Mouse (Mus musculus) kidney, postnatal 0 days (tissue): ENCODE measurements at regions not wholly inside any gene's neighbourhood (a gene's known extent, or its start where the extent isn't known, plus 50 kb on each side); places are given as distances from the start of the nearest gene placed in this dataset.

Experiments
- ATAC-seq: fragments of 200-750 bp; cut with Nextera tagmentation; replicated peaks from 2 replicates; pipeline ENCODE4 v1.8.0; 2017; ENCODE audit warnings: low read depth, moderate number of reproducible peaks, moderate TSS enrichment, moderate library complexity; ENCODE audit not compliant: low FRiP score
- DNase-seq: peaks from one replicate; pipeline ENCODE4 v3.0.0-alpha.2; 2016; ENCODE audit warnings: low spot score
- H3K27ac ChIP-seq: fragments of 300-500 bp; sonication (generic); 2 replicates; pipeline ENCODE4 v1.5.1; 2014; ENCODE audit warnings: mild to moderate bottlenecking
- H3K27me3 ChIP-seq: fragments of 300-500 bp; sonication (generic); 2 replicates; pipeline ENCODE4 v1.6.1; 2014; ENCODE audit warnings: low read length, mixed read lengths; ENCODE audit not compliant: insufficient read depth
- H3K36me3 ChIP-seq: fragments of 300-500 bp; sonication (generic); 2 replicates; pipeline ENCODE4 v1.6.1; 2014; ENCODE audit warnings: low read length, mixed read lengths; ENCODE audit not compliant: insufficient read depth
- H3K4me1 ChIP-seq: fragments of 300-500 bp; sonication (generic); replicated peaks from 2 replicates; pipeline ENCODE4 v1.6.1; 2014; ENCODE audit warnings: antibody characterized with exemption, low read length, mixed read lengths; ENCODE audit not compliant: insufficient read depth
- H3K4me2 ChIP-seq: fragments of 300-500 bp; sonication (generic); 2 replicates; pipeline ENCODE4 v1.6.1; 2014; ENCODE audit warnings: mild to moderate bottlenecking, low read length, moderate library complexity, mixed read lengths
- H3K4me3 ChIP-seq: fragments of 300-500 bp; sonication (generic); replicated peaks from 2 replicates; pipeline ENCODE4 v1.5.1; 2014; ENCODE audit warnings: low read depth, low read length
- H3K9ac ChIP-seq: fragments of 300-500 bp; sonication (generic); 2 replicates; pipeline ENCODE4 v1.6.1; 2014; ENCODE audit warnings: low read depth, low read length
- H3K9me3 ChIP-seq: fragments of 300-500 bp; sonication (generic); replicated peaks from 2 replicates; pipeline ENCODE4 v1.6.1; 2016; ENCODE audit warnings: low read length, inconsistent platforms, mixed read lengths
- CTCF ChIP-seq: IDR thresholded peaks from 2 replicates; pipeline ENCODE4 v1.5.1; 2016; ENCODE audit warnings: antibody characterized with exemption, low read depth, mild to moderate bottlenecking, moderate library complexity
- WGBS: fragments of 180-500 bp; shearing (Covaris S2); extraction: QIAGEN DNeasy Blood & Tissue Kit; methylation state at CpG from one replicate; pipeline ENCODE4 v1.1.7; 2014; 5-methylcytosine and 5-hydroxymethylcytosine counted together

- ATAC-seq (no peak), DNase-seq (no peak)
- H3K9ac ChIP-seq = no peak overlapping the region
- no peaks in the 10 kb centered on the region for H3K36me3 ChIP-seq
- no peak overlapping the region for H3K27ac ChIP-seq
- H3K4me1 ChIP-seq = no peaks in the 10 kb centered on the region
- no peaks in the 10 kb centered on the region for H3K9me3 ChIP-seq
- H3K27me3 ChIP-seq = no peaks in the 10 kb centered on the region
- no peak overlapping the region for H3K4me2 ChIP-seq
- no peak for TF ChIP-seq CTCF
- no peak overlapping the region for H3K4me3 ChIP-seq
These were observed 94.4 kb downstream of the Gm11232 start for GRCm38 (mm10) chr4:71663397-71663796.

- DNase-seq = no peak
- H3K9me3 ChIP-seq = no peaks in the 10 kb centered on the region
- H3K36me3 ChIP-seq = no peaks in the 10 kb centered on the region
- no peaks in the 10 kb centered on the region for H3K27me3 ChIP-seq
- TF ChIP-seq CTCF = no peak
- no peak overlapping the region for H3K4me2 ChIP-seq
- 95% methylated on average over 10 of the region's 10 CpGs for WGBS
- H3K4me3 ChIP-seq = no peak overlapping the region
- no peak for ATAC-seq
- H3K4me1 ChIP-seq = no peaks in the 10 kb centered on the region
- no peak overlapping the region for H3K9ac ChIP-seq
- H3K27ac ChIP-seq = no peak overlapping the region
These were observed 117.2 kb downstream of the Gm11232 start for GRCm38 (mm10) chr4:71640521-71640920.

- Histone ChIP-seq H3K4me3 (no peak overlapping the region), H3K36me3 (no peaks in the 10 kb centered on the region), H3K4me1 (no peaks in the 10 kb centered on the region), H3K27ac (no peak overlapping the region), H3K4me2 (no peak overlapping the region), H3K9me3 (no peaks in the 10 kb centered on the region), H3K9ac (no peak overlapping the region), H3K27me3 (no peaks in the 10 kb centered on the region)
- no peak for ATAC-seq
- WGBS = 37% methylated on average over 2 of the region's 2 CpGs
- DNase-seq = peak; percentile 15
- TF ChIP-seq CTCF = no peak
These were observed 130.7 kb downstream of the Gm11232 start for GRCm38 (mm10) chr4:71627088-71627487.

GRCm38 (mm10) chr4:71626626-71627025, 131.1 kb downstream of the Gm11232 start:
- Histone ChIP-seq H3K4me3 (no peak overlapping the region), H3K9me3 (no peaks in the 10 kb centered on the region; the same call in 1 of the 2 replicates), H3K36me3 (no peaks in the 10 kb centered on the region), H3K9ac (no peak overlapping the region), H3K4me1 (no peaks in the 10 kb centered on the region), H3K4me2 (no peak overlapping the region), H3K27ac (no peak overlapping the region), H3K27me3 (no peaks in the 10 kb centered on the region)
- WGBS = 60% methylated on average over 1 of the region's 1 CpGs
- no peak for TF ChIP-seq CTCF
- no peak for ATAC-seq
- no peak for DNase-seq

- no peak overlapping the region for H3K27ac ChIP-seq
These were observed 133.0 kb downstream of the Gm11232 start for GRCm38 (mm10) chr4:71624771-71625170.

GRCm38 (mm10) chr4:71613720-71614119, 144.0 kb downstream of the Gm11232 start:
- Histone ChIP-seq H3K36me3 (no peaks in the 10 kb centered on the region), H3K4me1 (no peaks in the 10 kb centered on the region), H3K4me3 (no peak overlapping the region), H3K9ac (no peak overlapping the region), H3K27me3 (no peaks in the 10 kb centered on the region), H3K4me2 (no peak overlapping the region), H3K27ac (no peak overlapping the region), H3K9me3 (no peaks in the 10 kb centered on the region)
- DNase-seq = no peak
- no peak for ATAC-seq
- 89% methylated on average over 1 of the region's 1 CpGs for WGBS
- no peak for TF ChIP-seq CTCF

More at GRCm38 (mm10) chr4:71624771-71625170, 133.0 kb downstream of the Gm11232 start:
- H3K27me3 ChIP-seq = no peaks in the 10 kb centered on the region
- H3K9me3 ChIP-seq = no peaks in the 10 kb centered on the region; the same call in 1 of the 2 replicates
- no peak overlapping the region for H3K4me2 ChIP-seq
- DNase-seq (no peak), ATAC-seq (no peak)
- H3K9ac ChIP-seq = no peak overlapping the region
- no peaks in the 10 kb centered on the region for H3K36me3 ChIP-seq
- WGBS = 42% methylated on average over 2 of the region's 2 CpGs
- no peak overlapping the region for H3K4me3 ChIP-seq
- TF ChIP-seq CTCF = no peak
- no peaks in the 10 kb centered on the region for H3K4me1 ChIP-seq

GRCm38 (mm10) chr4:71585880-71586279, 171.9 kb downstream of the Gm11232 start:
- TF ChIP-seq CTCF = no peak
- 92% methylated on average over 2 of the region's 2 CpGs for WGBS

More at GRCm38 (mm10) chr4:71585880-71586279, 171.9 kb downstream of the Gm11232 start:
- Histone ChIP-seq H3K36me3 (no peaks in the 10 kb centered on the region), H3K9ac (no peak overlapping the region), H3K27ac (no peak overlapping the region), H3K9me3 (no peaks in the 10 kb centered on the region), H3K4me2 (no peak overlapping the region), H3K4me3 (no peak overlapping the region), H3K27me3 (no peaks in the 10 kb centered on the region), H3K4me1 (no peaks in the 10 kb centered on the region)
- no peak for ATAC-seq
- no peak for DNase-seq
